Mouse (Mus musculus): ENCODE results near the gene Arhgap31. TPM values are rescaled to one million over a fixed set of nuclear protein-coding genes. Genes with fewer than 3 reads are reported as not detected.

The Arhgap31 gene
- total RNA-seq, 2 experiments from 2014 or later = 18.0 to 19.5 TPM

DNA sequence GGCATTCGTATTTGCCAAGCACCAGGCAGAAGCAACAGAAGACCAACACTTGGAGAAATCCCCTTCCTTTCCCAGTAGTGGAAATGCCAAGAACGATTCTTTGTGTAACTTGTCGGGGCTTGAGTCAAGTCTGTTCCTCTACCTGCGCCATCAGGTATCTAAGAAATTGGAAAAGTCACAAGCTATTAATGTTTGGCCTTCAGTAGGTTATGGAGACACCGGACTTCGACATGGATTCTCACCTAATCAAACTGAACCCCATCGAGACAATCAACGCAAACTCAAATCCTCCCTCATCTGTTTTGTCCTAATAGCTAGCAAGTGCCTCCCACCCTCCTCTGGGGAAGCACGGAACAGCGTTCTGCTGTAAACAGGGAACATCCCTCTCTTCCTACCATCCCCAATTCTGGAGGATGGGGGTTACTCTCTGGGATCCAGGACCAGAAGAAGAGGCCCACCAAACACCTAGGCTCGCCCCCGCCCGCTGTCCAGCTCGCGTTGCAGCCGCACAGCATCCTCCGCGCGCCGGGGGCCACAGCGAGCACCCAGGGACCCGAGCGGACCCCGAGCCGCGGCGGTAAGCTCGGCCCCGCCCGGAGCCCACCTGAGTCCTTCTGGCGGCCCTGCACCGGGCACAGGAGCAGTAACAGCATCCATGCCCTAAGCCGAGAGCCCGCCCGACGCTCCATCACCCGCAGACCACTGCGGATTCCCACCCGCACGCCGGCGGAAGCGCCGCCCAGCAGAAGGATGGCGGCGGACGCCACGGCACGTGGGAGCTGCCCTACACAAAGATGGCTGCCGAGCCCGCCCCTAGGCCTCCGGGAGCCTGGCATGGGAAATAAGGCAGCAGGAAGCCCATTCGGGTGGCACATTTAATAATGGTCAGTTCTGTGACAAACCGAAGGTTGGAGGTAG lies 163.3 kb downstream of the Arhgap31 start, which contains the start of gene Poglut1:
TSS of gene Poglut1 (minus strand) at position 780 of the 918 bp plus-strand sequence.
- DNase-seq (ENCODE audit: low spot score in 2 of 2) = peak; percentile 76 to 90

Other genes with a start within 250 kb of the Arhgap31 start
- 10 to 100 TPM; 29.1 to 29.5 TPM for gene Timmdc1, start 190.6 kb downstream of the Arhgap31 start, total RNA-seq (2021)
- gene Poglut1, start 163.0 kb downstream of the Arhgap31 start, total RNA-seq (2021) = 10 to 100 TPM; 48.8 to 49.6 TPM
- gene Tmem39a, start 154.6 kb downstream of the Arhgap31 start, total RNA-seq (2021) = 10 to 100 TPM; 24.4 to 24.8 TPM
- 10 to 100 TPM; 35.1 to 35.7 TPM for gene B4galt4, start 29.0 kb upstream of the Arhgap31 start, total RNA-seq (2021)
- 1 to 10 TPM; 3.0 to 5.4 TPM for gene Upk1b, start 87.1 kb upstream of the Arhgap31 start, total RNA-seq (2021)
- gene 4930435E12Rik, start 115.5 kb upstream of the Arhgap31 start, total RNA-seq (2021) = not detected
- 10 to 100 TPM; 46.6 to 47.2 TPM for gene Igsf11, start 179.4 kb upstream of the Arhgap31 start, total RNA-seq (2021)